Mouse (Mus musculus) erythroblast, embryonic 14.5 days (primary cell): ENCODE results near the gene Neb. TPM values are rescaled to one million over a fixed set of nuclear protein-coding genes. Genes with fewer than 3 reads are reported as not detected.

Source experiments
- H3K27me3 ChIP-seq: 2 replicates; pipeline ENCODE4 v1.6.1; 2012; ENCODE audit warnings: inconsistent platforms; ENCODE audit not compliant: control insufficient read depth
- H3K36me3 ChIP-seq: 2 replicates; pipeline ENCODE4 v1.6.1; 2012; ENCODE audit warnings: mild to moderate bottlenecking, inconsistent platforms; ENCODE audit not compliant: control insufficient read depth
- H3K4me1 ChIP-seq: 2 replicates; pipeline ENCODE4 v1.6.1; 2012; ENCODE audit warnings: inconsistent platforms; ENCODE audit not compliant: control insufficient read depth
- H3K4me3 ChIP-seq: replicated peaks from 2 replicates; pipeline ENCODE3; 2012; ENCODE audit warnings: moderate library complexity, mild to moderate bottlenecking, inconsistent platforms
- H3K9me3 ChIP-seq: 2 replicates; pipeline ENCODE4 v1.6.1; 2012; ENCODE audit warnings: low read length, inconsistent platforms, mixed read lengths; ENCODE audit not compliant: control insufficient read depth
- GATA1 ChIP-seq: IDR thresholded peaks from 2 replicates; pipeline ENCODE4 v1.6.1; 2012; ENCODE audit warnings: low read length, inconsistent platforms, mixed read lengths
- TAL1 ChIP-seq: IDR thresholded peaks from 3 replicates; pipeline ENCODE4 v1.6.1; 2012; ENCODE audit warnings: low read length, inconsistent platforms, mixed read lengths
- polyA plus RNA-seq: library from polyadenylated mRNA; stranded (reverse); fragments of >175 nt; gene quantifications from 2 replicates; pipeline ENCODE4 v1.2.3, GENCODE M21; 2012

Neb gene
- polyA plus RNA-seq, 1 experiment = not detected

GRCm38 (mm10) chr2:52361086-52361485, 17.2 kb downstream of the Neb start:
- Histone ChIP-seq H3K4me3 (no peak overlapping the region), H3K27me3 (no peaks in the 10 kb centered on the region), H3K4me1 (no peaks in the 10 kb centered on the region), H3K36me3 (no peaks in the 10 kb centered on the region), H3K9me3 (no peaks in the 10 kb centered on the region)
- no peak for TF ChIP-seq GATA1
- no peak for TF ChIP-seq TAL1

GRCm38 (mm10) chr2:52359722-52360121, 18.6 kb downstream of the Neb start:
- no peak for TF ChIP-seq GATA1
- no peak for TF ChIP-seq TAL1
- no peaks in the 10 kb centered on the region for H3K27me3 ChIP-seq
- no peaks in the 10 kb centered on the region for H3K4me1 ChIP-seq
- H3K36me3 ChIP-seq = no peaks in the 10 kb centered on the region
- H3K9me3 ChIP-seq = no peaks in the 10 kb centered on the region
- no peak overlapping the region for H3K4me3 ChIP-seq

GRCm38 (mm10) chr2:52358156-52358555, 20.1 kb downstream of the Neb start:
- Histone ChIP-seq H3K27me3 (no peaks in the 10 kb centered on the region), H3K36me3 (no peaks in the 10 kb centered on the region), H3K4me3 (no peak overlapping the region), H3K4me1 (no peaks in the 10 kb centered on the region), H3K9me3 (no peaks in the 10 kb centered on the region)
- TF ChIP-seq GATA1 (no peak), TAL1 (no peak)

- TF ChIP-seq TAL1 (no peak), GATA1 (no peak)
- Histone ChIP-seq H3K36me3 (no peaks in the 10 kb centered on the region), H3K4me1 (no peaks in the 10 kb centered on the region), H3K27me3 (no peaks in the 10 kb centered on the region), H3K4me3 (no peak overlapping the region), H3K9me3 (no peaks in the 10 kb centered on the region)
These were observed 27.2 kb downstream of the Neb start for GRCm38 (mm10) chr2:52351029-52351428.

- no peaks in the 10 kb centered on the region for H3K36me3 ChIP-seq
- no peak overlapping the region for H3K4me3 ChIP-seq
- TF ChIP-seq TAL1 (no peak), GATA1 (no peak)
- no peaks in the 10 kb centered on the region for H3K27me3 ChIP-seq
- no peaks in the 10 kb centered on the region for H3K4me1 ChIP-seq
- H3K9me3 ChIP-seq = no peaks in the 10 kb centered on the region; the same call in 1 of the 2 replicates
These were observed 37.3 kb downstream of the Neb start for GRCm38 (mm10) chr2:52340990-52341389.

- H3K36me3 ChIP-seq = no peaks in the 10 kb centered on the region
- TF ChIP-seq TAL1 (no peak), GATA1 (no peak)
- H3K27me3 ChIP-seq = no peaks in the 10 kb centered on the region
- no peaks in the 10 kb centered on the region for H3K4me1 ChIP-seq
- no peak overlapping the region for H3K4me3 ChIP-seq
- H3K9me3 ChIP-seq = no peaks in the 10 kb centered on the region; the same call in 1 of the 2 replicates
These were observed 42.7 kb downstream of the Neb start for GRCm38 (mm10) chr2:52335556-52335955.

GRCm38 (mm10) chr2:52335087-52335486, 43.2 kb downstream of the Neb start:
- no peaks in the 10 kb centered on the region for H3K27me3 ChIP-seq
- H3K9me3 ChIP-seq = no peaks in the 10 kb centered on the region; the same call in 1 of the 2 replicates

GRCm38 (mm10) chr2:52333535-52333934, 44.7 kb downstream of the Neb start:
- H3K27me3 ChIP-seq = no peaks in the 10 kb centered on the region
- TF ChIP-seq GATA1 (no peak), TAL1 (no peak)
- no peak overlapping the region for H3K4me3 ChIP-seq
- no peaks in the 10 kb centered on the region for H3K4me1 ChIP-seq
- no peaks in the 10 kb centered on the region for H3K9me3 ChIP-seq
- H3K36me3 ChIP-seq = no peaks in the 10 kb centered on the region

More at GRCm38 (mm10) chr2:52335087-52335486, 43.2 kb downstream of the Neb start:
- no peaks in the 10 kb centered on the region for H3K4me1 ChIP-seq
- TF ChIP-seq GATA1 (no peak), TAL1 (no peak)
- no peak overlapping the region for H3K4me3 ChIP-seq
- no peaks in the 10 kb centered on the region for H3K36me3 ChIP-seq

- no peaks in the 10 kb centered on the region for H3K9me3 ChIP-seq
- TF ChIP-seq TAL1 = no peak
- TF ChIP-seq GATA1 = no peak
- no peak overlapping the region for H3K4me3 ChIP-seq
- no peaks in the 10 kb centered on the region for H3K27me3 ChIP-seq
- H3K36me3 ChIP-seq = no peaks in the 10 kb centered on the region
- no peaks in the 10 kb centered on the region for H3K4me1 ChIP-seq
These were observed 46.5 kb downstream of the Neb start for GRCm38 (mm10) chr2:52331761-52332160.

- no peak for TF ChIP-seq TAL1
- TF ChIP-seq GATA1 = no peak
- Histone ChIP-seq H3K36me3 (no peaks in the 10 kb centered on the region), H3K9me3 (no peaks in the 10 kb centered on the region), H3K4me3 (no peak overlapping the region), H3K27me3 (no peaks in the 10 kb centered on the region), H3K4me1 (no peaks in the 10 kb centered on the region)
These were observed 50.9 kb downstream of the Neb start for GRCm38 (mm10) chr2:52327244-52327815.
